20 mouse cellular contexts compared by ENCODE assay signal in the genomic region with DNA sequence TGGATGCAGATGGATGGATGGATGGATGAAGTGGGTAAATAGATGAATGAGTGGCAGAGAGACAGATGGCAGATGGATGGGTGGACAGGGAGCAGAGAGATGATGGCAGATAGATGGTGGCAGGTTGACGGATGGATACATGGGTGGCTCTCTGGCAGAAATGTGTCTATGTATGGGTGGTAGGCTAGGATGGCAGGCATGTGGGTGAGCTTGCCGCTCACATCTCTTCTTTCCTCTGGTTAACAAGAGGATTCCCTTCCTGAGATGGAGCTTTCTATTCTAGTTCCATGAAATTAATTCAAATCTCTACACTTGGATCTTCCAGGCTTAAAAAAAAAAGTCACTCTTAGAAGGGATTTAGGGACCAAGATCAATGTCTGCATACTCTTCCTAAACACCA.
DNase-seq lines count a peak whose midpoint lies in the region; ATAC-seq lines count a peak whose summit lies in the region.
"Had no signal": no experiment of that assay in that cellular context is flagged by ENCODE, and none has a peak within 500 bp of the region (broad histone marks: within the 10 kb centered on the region; RNA-seq: fewer than 3 reads in every experiment).

No protein-coding gene starts in this region.

- ATAC-seq in frontal cortex, adult (ENCODE audit: low TSS enrichment): peak; percentile 91
- ATAC-seq: activated CD4-positive, CD25-positive, alpha-beta regulatory T cell, adult 4 months; CD4-positive, CD25-positive, alpha-beta regulatory T cell, adult 4 months; forebrain, embryonic 13.5 days; forebrain, embryonic 15.5 days; forebrain, postnatal 0 days; Patski had no signal

- DNase-seq in frontal cortex, postnatal 14 days (ENCODE audit: low spot score in 2 of 2): no peak
- DNase-seq in brain, adult 2 months (ENCODE audit: low read depth, low spot score): peak; percentile 20
- DNase-seq in telencephalon, adult 2 months (ENCODE audit: low read depth, low spot score): peak; percentile 18
- DNase-seq in cerebellum, adult 11 months: no peak
- DNase-seq: adrenal gland, adult 8-10 months; adrenal gland, postnatal 14 days; adrenal gland, postnatal 36 days; B cell, adult 2 months; cerebellum, adult 11-12 months; cerebellum, adult 2 months; cerebellum, adult 9-10 months; cerebellum, postnatal 10 days; cerebellum, postnatal 25 days; forebrain, postnatal 0 days had no signal

Comparison
In these comparisons a context has a peak if more than half of its experiments do, and no peak if none do; other contexts are left out.
1. DNase-seq: peak in brain, adult 2 months (single experiment) and telencephalon, adult 2 months (single experiment); none in frontal cortex, postnatal 14 days (0 of 2) and cerebellum, adult 11 months (single experiment).